Mouse (Mus musculus): ENCODE data around the gene Ager.
A peak's percentile ranks its signal among the peaks of the same experiment; 100 is the strongest.

The Ager gene

DNA sequence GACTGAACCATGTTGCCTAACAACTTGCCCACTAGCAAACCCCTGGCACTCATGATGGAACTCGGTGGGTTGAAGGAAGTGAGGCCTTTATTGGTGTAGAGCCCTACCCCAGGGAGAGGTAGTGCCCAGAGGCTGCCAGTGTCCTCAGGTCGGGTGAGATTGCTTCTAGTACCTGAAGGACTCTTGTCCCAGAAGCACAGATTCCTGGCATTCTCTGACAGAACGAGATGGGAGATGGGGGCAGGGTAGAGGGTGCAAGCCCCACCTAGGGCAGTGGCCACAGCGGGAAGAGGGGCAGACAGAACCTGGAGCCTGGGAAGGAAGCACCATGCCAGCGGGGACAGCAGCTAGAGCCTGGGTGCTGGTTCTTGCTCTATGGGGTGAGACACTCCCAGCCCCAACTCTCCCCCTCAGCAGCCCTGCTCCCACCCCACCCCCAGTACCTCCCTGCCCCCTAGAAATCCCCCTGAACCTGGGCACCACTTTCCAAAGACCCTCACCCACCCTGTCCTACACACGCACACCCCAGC, at the start of gene Ager:
TSS of gene Ager (plus strand) at position 297 of the 530 bp plus-strand sequence.
- DNase-seq: no peak

DNA sequence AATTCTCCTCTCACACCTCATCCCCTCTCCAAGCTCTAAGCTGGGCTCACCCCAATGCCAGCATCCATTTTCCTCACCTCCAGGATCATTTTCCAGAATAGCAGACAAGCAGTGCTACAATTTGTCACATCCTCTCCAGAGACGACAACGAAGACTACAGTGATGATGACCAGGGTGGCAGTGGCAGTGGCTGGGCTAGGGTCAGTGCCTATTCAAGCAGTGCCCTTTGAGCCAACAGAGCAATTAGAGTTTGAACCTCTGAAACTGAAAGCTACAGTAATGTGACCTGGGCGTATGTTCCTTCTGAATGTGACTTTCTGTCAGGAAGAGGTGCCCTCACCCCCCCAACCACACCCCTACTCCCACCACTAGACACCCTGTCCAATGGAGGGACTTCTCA, 48.5 kb upstream of the Ager start:
- no peak for DNase-seq

DNA sequence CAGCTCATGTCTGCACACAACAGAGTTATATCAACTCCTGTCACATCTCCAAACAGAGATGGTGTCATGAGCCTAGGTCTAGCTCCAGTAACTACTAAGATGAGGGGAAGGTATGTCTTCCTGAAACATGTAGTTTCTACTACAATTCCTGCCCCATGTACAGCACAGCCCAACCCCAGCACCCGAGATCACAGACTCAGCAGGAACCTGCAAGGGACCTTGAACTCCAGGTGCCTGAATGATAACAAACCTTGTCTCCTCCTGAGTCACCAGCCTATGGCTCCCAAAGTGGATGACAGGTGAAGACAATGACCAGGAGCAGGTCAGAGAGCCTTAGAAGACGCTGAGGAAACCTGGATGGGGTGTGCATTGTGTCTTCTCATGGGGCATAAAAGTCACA, 47.8 kb upstream of the Ager start:
- DNase-seq: no peak

DNA sequence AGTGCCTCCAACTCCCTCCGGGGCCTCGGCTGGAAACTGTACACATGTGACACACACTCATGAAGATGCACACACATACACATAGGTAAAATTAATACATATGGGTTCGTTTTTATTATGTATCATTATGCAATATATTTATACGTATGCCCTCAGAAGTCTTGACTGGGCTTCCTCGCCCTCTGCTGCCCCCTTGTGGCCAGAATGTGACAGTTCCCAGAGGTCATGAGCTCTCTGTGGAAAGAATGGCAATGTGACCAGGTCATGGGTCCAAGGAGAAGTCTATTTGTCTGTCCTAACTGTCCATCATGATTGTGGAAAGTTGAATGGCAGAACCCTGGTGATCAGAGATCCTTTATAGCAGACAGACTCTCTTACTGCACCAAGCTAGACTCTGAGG, 42.2 kb upstream of the Ager start:
- DNase-seq: peak; percentile 73

DNA sequence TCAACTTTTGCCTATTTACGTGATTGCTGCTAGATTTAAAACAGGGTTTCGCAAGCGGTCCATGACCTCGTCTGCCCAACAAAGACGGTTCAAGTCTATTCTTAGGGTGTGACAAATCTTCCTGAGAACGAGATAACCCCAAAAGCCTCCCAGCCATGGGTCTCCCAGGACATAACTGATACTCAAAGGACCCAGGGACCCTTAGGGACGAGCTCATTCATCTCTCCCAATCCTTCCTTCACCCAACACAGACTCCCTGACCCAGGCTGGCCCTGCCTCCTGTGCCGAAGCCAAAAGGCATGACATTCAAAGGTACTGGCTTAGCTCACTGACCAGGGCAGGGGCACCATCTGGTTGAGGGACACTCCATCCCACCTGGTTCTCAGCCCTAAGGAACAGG, 41.3 kb upstream of the Ager start:
- DNase-seq: no peak

DNA sequence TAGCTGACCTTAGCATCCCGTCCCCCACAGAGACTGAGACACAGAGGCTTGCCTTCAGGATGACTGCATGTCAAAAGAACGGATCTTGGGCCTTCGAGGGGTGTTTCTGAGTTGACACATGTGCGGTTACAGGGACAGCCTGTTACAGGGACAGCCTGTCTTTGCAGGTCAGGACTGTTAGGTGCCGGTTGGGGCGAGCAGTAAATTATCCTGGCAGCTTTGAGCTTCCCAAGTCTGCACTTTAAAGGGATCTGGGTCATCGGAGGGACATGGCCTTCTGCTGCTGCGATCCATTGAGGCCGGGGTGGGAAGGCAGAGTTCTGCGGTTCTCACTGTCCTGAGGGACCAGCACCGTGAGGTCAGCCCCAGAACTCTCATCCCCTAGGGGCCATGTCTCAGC, 40.3 kb upstream of the Ager start:
- DNase-seq: no peak

DNA sequence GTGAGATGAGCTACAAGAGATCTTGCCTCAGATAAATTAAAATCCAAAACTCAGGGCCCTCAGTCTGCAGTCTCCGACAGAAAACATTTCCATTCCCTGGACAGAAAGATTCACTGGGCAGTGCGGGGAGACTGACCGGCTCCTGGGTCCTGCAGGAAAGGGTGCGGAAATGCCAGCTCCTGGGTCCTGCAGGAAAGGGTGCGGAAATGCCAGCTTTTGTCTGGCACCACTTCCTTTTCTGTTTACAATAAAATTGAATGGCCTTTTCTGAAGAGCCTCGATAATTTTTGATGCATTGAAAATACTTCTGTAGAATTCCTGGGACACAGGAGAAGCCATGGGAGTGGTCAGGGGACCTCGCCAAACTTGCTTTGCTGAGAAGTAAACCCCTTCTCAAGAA, 38.5 kb upstream of the Ager start:
- DNase-seq: no peak

DNA sequence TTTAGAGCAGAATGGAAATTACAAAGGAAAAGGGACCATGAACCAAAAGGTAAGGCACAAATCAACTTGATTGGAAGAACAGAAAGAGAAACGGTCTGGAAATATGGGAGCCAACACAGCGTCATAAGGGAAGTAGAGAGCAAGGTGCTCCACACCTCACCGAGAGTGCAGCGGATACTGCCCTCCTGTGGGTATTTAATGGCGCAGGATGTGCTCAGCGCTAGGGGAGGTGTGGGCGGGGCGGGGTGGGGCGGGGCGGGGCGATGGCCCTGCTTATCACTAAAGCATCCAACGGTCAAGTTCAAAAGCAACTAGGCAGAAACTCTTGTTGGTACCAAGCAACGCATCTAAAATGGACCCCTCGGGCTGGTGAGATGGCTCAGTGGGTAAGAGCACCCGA, 37.8 kb upstream of the Ager start:
- no peak for DNase-seq

DNA sequence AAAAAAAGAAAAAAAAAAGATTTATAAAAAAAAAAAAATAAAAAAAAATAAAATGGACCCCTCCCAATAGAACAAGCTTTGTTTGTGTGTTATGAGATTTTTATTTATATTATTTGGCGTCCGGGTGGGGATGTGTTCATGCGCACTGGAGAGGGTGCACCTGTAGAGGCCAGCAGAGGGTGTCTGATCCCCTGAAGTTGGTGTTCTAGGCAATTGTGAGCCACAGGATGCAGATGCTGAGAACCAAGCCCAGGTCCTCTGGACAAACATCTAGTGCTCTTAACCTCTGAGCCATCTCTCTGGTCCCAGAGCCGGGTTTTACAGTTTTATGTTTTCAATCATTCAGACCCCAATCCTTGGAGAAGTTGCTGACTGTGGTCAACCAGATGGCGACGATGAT, 37.2 kb upstream of the Ager start:
- no peak for DNase-seq

DNA sequence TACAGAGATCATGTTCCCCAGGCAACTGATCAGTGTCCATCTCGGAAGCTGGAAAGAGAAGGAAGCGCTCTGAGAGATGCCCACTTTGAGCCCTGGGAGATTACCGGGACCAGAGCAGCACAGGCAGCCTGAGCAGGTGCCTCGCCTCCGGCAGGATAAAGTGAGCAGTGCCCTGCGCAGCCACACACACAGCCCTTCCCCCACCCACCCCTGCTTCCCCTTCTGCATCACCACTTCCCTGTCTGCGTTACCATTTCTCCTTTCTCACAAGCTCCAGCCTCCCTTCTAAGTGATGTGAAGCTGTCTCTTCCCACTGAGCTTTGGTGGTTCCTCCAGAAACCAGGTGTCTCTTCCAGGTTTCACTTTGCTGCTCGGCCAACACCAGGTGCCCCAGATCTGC, 36.5 kb upstream of the Ager start:
- DNase-seq: peak; percentile 18

DNA sequence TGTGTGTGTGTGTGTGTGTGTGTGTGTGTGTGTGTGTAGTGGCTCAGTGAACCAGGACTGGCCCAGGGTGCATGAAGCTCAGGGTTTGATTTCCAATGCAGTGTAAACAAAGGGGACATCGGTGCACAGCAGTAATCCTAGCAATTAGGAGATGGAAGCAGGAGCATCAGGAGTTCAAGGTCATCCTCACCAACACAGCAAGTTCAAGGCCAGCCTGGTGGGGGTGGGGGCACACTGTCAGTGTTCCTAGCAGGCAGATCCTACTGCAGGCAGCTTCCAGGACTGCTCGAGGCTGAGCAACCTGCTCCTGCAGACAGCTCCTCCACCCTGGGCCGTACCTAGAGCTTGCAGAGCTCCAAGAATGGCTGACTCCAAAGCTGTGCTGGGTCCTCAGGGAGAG, 35.1 kb upstream of the Ager start:
- no peak for DNase-seq

DNA sequence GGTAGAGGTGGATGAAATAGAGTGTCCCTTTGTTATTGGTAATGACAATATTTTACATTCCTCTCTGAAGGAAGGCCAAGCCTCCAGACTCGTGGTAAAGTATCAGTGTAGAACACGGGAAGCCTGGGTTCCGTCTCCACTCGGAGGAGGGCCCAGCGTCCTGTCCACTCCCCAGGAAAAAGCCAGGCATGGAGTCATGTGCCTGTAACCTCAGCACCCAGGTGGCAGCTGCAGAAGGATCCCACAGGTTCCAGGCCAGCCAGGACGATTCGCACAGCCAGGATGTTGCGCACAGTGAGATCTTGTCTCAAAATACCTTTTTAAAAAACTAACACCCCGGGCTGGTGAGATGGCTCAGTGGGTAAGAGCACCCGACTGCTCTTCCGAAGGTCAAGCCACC, 34.3 kb upstream of the Ager start:
- no peak for DNase-seq

DNA sequence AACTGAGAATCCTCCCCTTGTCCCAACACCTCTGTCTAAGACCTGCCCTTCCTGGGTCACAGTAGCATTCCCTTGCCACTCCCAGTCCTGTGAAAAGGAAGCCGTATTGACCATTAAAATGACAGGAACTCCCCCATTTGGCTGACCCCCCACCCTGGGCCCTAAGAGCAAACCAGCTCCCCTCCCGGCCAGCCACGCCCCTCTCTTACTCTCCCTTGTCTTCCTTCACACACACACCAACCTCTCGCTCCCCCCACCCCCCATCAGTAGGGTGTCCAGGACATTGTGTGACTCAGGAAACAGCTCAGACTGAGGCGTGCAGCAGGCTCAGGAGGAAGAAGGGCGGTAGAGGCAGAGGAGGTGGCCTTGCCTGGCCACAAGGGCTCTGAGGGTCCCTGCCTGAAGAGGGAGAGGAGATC, 33.6 kb upstream of the Ager start, which contains the start of gene Notch4:
TSS of gene Notch4 (plus strand) at position 266 of the 419 bp plus-strand sequence.
- DNase-seq: peak; percentile 30

DNA sequence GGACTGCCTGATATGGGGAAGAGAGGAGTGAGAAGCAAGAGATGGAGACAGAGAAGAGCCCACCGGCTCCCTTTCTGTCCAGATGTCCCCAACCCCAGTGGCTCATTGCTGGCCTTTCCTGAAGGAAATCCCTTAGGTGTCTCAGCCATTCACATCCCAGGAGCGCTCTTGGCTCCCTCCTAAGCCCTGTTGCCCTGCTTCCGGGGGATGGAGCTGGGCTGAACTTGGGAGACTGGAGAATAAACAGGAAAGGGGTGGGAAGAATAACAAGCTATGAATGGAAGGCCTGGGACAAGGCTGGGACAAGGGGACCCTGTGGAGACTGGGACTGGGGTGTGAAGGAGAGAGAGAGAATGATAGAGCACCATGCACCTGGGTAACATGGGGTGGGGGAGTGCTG, 32.9 kb upstream of the Ager start:
- no peak for DNase-seq

DNA sequence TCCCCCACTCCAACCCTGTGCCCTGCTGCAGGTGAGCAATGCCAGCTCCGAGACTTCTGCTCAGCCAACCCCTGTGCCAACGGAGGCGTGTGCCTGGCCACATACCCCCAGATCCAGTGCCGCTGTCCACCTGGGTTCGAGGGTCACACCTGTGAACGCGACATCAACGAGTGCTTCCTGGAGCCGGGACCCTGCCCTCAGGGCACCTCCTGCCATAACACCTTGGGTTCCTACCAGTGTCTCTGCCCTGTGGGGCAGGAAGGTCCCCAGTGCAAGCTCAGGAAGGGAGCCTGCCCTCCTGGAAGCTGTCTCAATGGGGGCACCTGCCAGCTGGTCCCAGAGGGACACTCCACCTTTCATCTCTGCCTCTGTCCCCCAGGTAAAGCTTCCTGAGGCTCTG, 30.4 kb upstream of the Ager start:
- DNase-seq: no peak

DNA sequence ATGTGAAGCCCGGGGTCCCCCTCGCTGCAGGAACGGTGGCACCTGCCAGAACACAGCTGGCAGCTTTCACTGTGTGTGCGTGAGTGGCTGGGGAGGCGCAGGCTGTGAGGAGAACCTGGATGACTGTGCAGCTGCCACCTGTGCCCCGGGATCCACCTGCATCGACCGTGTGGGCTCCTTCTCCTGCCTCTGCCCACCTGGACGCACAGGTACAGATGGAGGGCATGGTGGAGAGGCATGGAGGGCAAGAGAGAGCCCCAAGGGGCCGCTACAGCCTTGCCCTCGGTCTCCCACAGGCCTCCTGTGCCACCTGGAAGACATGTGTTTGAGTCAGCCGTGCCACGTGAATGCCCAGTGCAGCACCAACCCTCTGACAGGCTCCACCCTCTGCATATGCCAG, 29.2 kb upstream of the Ager start:
- no peak for DNase-seq

DNA sequence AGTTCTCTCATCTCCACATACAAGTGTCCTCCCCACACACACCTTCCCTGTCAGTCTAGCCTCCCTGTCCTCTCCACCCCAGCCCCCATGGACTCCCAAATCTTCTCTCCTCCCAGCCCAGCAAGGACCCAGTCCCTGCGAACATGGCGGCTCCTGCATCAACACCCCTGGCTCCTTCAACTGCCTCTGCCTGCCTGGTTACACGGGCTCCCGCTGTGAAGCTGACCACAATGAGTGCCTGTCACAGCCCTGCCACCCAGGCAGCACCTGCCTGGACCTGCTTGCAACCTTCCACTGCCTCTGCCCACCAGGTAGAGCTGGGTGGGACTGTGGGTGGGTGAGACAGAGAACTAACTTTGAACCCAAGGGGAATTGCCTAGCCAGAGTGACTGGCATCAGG, 27.7 kb upstream of the Ager start:
- DNase-seq: no peak

DNA sequence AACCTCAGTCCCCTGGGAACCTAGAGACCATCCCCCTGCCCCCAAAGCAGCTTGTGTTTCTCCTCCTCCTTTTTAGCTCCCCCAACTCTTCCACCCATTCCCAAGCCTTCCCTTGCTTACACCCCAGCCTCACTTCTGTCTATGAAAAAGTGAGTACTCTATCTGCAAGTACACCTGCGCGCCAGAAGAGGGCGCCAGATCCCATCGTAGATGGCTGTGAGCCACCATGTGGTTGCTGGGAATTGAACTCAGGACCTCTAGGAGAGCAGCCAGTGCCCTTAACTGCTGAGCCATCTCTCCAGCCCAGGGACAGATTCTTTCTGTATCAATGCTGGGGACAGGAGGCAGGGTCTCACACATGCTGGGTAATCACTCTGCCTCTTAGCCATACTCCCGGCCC, 25.8 kb upstream of the Ager start:
- DNase-seq: no peak

DNA sequence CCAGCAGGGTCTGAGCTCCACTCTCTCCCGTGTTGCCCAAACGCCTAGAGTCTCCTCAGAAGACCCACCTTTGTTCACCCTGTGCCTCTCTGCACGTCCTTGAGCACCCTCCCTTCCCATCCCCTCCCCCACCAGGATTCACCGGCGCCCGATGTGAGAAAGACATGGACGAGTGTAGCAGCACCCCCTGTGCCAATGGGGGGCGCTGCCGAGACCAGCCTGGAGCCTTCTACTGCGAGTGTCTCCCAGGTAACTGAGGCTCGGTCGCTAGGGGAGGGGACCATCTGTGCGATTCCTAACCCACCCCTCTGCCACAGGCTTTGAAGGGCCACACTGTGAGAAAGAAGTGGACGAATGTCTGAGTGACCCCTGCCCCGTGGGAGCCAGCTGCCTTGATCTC, 25.3 kb upstream of the Ager start:
- no peak for DNase-seq

DNA sequence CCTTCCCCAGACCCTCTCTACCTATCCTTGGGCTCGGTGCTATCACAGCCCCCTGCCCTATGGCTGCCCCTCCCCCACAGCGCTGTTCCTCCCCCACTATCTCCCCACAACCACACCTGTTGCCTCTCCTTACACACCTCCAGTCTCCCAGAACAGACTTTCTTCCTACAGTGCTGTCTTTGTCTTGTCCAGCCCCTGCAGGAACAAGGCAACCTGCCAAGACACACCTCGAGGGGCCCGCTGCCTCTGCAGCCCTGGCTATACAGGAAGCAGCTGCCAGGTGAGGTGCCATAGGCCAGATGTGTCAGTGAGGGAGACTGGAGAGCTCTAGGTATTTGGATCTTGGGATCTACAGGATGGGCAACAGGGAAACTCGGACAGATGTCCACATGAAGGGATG, 21.1 kb upstream of the Ager start:
- DNase-seq: no peak

DNA sequence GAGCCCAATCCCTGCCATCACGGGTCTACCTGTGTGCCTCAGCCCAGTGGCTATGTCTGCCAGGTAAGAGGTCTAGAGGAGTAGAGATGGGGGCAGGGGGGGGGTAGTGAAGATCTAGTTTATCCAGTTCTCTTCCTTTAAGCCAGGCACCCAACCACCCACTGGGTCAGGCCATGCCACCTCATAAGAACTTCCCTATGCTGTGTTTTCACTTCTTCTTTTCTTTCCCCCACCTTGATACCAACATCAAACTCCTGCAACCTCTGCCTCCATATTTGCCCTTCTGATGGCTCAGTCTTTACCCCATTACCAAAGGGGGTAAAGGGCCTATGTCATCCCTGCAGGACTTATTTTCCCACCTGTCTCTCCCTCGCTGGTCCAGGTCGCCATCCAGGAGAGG, 19.6 kb upstream of the Ager start:
- no peak for DNase-seq

DNA sequence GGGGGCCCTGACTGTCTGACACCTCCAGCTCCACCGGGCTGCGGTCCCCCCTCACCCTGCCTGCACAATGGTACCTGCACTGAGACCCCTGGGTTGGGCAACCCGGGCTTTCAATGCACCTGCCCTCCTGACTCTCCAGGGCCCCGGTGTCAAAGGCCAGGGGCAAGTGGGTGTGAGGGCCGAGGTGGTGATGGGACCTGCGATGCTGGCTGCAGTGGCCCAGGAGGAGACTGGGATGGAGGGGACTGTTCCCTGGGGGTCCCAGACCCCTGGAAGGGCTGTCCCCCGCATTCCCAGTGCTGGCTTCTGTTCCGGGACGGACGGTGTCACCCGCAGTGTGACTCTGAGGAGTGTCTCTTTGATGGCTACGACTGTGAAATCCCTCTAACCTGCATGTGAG, 15.1 kb upstream of the Ager start:
- DNase-seq: no peak

DNA sequence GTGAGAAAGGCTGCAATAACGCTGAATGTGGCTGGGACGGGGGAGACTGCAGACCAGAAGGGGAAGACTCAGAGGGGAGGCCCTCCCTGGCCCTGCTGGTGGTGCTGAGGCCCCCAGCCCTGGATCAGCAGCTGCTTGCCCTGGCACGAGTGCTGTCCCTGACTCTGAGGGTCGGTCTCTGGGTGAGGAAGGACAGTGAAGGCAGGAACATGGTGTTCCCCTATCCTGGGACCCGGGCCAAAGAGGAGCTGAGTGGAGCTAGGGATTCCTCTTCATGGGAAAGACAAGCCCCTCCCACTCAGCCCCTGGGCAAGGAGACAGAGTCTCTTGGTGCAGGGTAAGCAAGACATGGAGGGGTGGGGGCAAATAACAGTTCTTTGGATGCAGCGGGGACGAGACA, 14.3 kb upstream of the Ager start:
- no peak for DNase-seq

DNA sequence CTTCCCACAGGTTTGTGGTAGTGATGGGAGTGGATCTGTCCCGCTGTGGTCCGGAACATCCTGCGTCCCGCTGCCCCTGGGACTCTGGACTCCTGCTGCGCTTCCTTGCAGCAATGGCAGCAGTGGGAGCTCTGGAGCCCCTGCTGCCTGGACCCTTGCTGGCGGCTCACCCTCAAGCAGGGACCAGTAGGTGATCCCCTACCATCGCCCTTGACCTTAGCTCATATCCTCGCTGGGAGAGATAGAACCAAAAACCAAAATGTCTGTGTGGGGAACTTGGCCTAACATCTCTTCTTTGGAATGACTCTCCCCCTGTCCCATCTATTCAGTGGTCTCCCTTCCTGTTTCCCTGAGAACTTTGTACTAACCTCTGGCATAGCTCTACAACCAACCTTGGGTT, 13.8 kb upstream of the Ager start:
- no peak for DNase-seq

DNA sequence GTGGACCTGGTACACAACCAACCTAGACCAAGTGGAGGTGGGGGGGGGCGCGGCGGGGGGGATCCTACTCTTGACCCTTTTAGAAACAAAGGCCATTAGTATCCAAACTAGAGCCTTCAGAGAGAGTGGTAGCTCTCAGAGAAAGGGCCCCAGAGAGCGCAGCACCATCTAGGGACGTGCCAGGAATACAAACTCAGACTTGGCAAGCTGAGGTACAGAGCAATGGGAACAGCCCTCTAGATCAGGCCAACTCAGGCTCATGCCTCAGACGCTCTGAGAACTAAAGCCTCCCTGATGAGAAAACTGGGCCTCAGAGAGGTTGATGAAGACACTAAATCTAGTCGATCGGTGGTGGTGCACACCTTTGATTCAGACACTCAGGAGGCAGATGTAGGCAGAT, 12.5 kb upstream of the Ager start:
- no peak for DNase-seq

Measured in embryo, embryonic 11 days (tissue).